Mouse (Mus musculus) liver, embryonic 14.5 days (tissue): ENCODE measurements at regions not wholly inside any gene's neighbourhood (a gene's known extent, or its start where the extent isn't known, plus 50 kb on each side); places are given as distances from the start of the nearest gene placed in this dataset.

Experiments used
- CTCF ChIP-seq: IDR thresholded peaks from 2 replicates; pipeline ENCODE4 v1.5.1; 2016; ENCODE audit warnings: antibody characterized with exemption, low read depth, control low read depth
- EP300 ChIP-seq: IDR thresholded peaks from 2 replicates; pipeline ENCODE4 v1.6.1; 2016; ENCODE audit warnings: antibody characterized with exemption, low read depth

DNA sequence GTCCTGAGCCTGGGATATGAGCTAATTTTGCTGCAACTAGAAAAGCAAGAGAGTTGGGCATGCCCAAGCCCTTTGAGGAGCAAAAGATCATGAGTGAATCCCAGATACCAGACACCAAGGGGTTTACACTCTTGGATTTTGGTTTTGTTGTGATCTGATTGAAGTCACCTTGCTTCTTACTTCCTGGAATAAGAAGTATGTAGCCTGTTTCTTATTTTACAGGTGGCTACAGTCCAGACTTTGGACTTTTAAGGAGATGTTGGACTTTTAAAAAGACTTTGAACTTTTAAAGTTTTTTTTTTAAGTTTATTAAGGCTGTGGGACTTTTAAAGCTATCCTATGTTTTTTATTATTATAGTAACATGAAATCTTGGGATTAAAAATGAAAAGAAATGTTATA, 332.0 kb upstream of the Hs6st1 start:
- TF ChIP-seq CTCF (no peak), EP300 (no peak)
